Mouse (Mus musculus) G1E (cell line): ENCODE data around the gene Mtmr10.

Experiments used
- CTCF ChIP-seq: IDR thresholded peaks from 2 replicates; pipeline ENCODE4 v1.5.1; 2012; ENCODE audit warnings: low read depth, low read length, inconsistent platforms, mixed read lengths
- GATA1 ChIP-seq: IDR thresholded peaks from 2 replicates; pipeline ENCODE4 v1.6.1; 2012; ENCODE audit warnings: borderline replicate concordance, low read length, inconsistent platforms, mixed read lengths
- POLR2AphosphoS5 ChIP-seq: IDR thresholded peaks from 2 replicates; pipeline ENCODE4 v1.6.1; 2012; ENCODE audit warnings: low read depth, low read length, inconsistent platforms; ENCODE audit not compliant: insufficient replicate concordance

GRCm38 (mm10) chr7:64310241-64310640 is 22.8 kb downstream of the Mtmr10 start:
- TF ChIP-seq CTCF: no peak
- TF ChIP-seq GATA1: no peak
- no peak for TF ChIP-seq POLR2AphosphoS5
